Comparison of ENCODE assay signal across 21 mouse cellular contexts in genomic region chr19:25116981-25117380, GRCm38 (mm10).
DNase-seq lines count a peak whose midpoint lies in the region; ATAC-seq and TF ChIP-seq lines count a peak whose summit lies in the region.
"Had no signal": no experiment of that assay in that cellular context is flagged by ENCODE, and none has a peak within 500 bp of the region (broad histone marks: within the 10 kb centered on the region; RNA-seq: fewer than 3 reads in every experiment).

No protein-coding gene starts in this region.

- WGBS in liver, adult 2 months: 16% methylated on average over 2 of the region's 2 CpGs
- WGBS in liver, embryonic 12.5 days (ENCODE audit: insufficient replicate concordance): 40% methylated on average over 2 of the region's 2 CpGs
- 52% methylated on average over 2 of the region's 2 CpGs for WGBS in midbrain, embryonic 11.5 days
- whole genome bisulfite sequencing in midbrain, embryonic 15.5 days: 52% methylated on average over 2 of the region's 2 CpGs

- H3K4me3 ChIP-seq in liver, adult 2 months (ENCODE audit: insufficient read depth, low read depth, low read length): no peak overlapping the region
- no peak overlapping the region for H3K4me3 ChIP-seq in liver, embryonic 12.5 days
- no peak overlapping the region for H3K4me3 ChIP-seq in midbrain, embryonic 11.5 days (ENCODE audit: low read depth, low read length)
- H3K4me3 ChIP-seq in midbrain, embryonic 15.5 days: no peak overlapping the region

- H3K9me3 ChIP-seq in liver, embryonic 12.5 days (replicated peaks): no peaks in the 10 kb centered on the region
- H3K9me3 ChIP-seq in midbrain, embryonic 11.5 days (ENCODE audit: control insufficient read depth, low read length): no peaks in the 10 kb centered on the region
- no peaks in the 10 kb centered on the region for H3K9me3 ChIP-seq in midbrain, embryonic 15.5 days

- no peak overlapping the region for H3K27ac ChIP-seq in liver, adult 2 months (replicated peaks; ENCODE audit: insufficient read depth, low read depth, low read length)
- no peak overlapping the region for H3K27ac ChIP-seq in liver, embryonic 12.5 days
- no peak overlapping the region for H3K27ac ChIP-seq in midbrain, embryonic 11.5 days (ENCODE audit: low read depth, low read length)
- H3K27ac ChIP-seq in midbrain, embryonic 15.5 days: no peak overlapping the region

- H3K36me3 ChIP-seq in liver, adult 2 months (ENCODE audit: control insufficient read depth, insufficient read depth, low read length): peaks cover 12% of the 10 kb centered on the region
- peaks cover 30% of the 10 kb centered on the region for H3K36me3 ChIP-seq in liver, embryonic 12.5 days
- H3K36me3 ChIP-seq in midbrain, embryonic 11.5 days (ENCODE audit: control insufficient read depth, insufficient read depth, low read length): no peaks in the 10 kb centered on the region
- H3K36me3 ChIP-seq in midbrain, embryonic 15.5 days (replicated peaks): no peaks in the 10 kb centered on the region
- H3K36me3 ChIP-seq: G1E had no signal

- H3K4me2 ChIP-seq in liver, embryonic 12.5 days: no peak overlapping the region
- no peak overlapping the region for H3K4me2 ChIP-seq in midbrain, embryonic 11.5 days
- no peak overlapping the region for H3K4me2 ChIP-seq in midbrain, embryonic 15.5 days

- H3K4me1 ChIP-seq in liver, adult 2 months (ENCODE audit: control insufficient read depth, insufficient read depth, low read length): peaks cover 4% of the 10 kb centered on the region; the same call in 1 of the 2 replicates
- peaks cover 1% of the 10 kb centered on the region for H3K4me1 ChIP-seq in liver, embryonic 12.5 days
- no peaks in the 10 kb centered on the region for H3K4me1 ChIP-seq in midbrain, embryonic 11.5 days (ENCODE audit: control insufficient read depth, insufficient read depth, low read length)
- no peaks in the 10 kb centered on the region for H3K4me1 ChIP-seq in midbrain, embryonic 15.5 days

- ATAC-seq in liver, embryonic 12.5 days: no peak
- no peak for ATAC-seq in midbrain, embryonic 11.5 days (ENCODE audit: low FRiP score)
- ATAC-seq in midbrain, embryonic 15.5 days (replicated peaks): no peak
- ATAC-seq: activated CD4-positive, CD25-positive, alpha-beta regulatory T cell, adult 4 months; CD4-positive, CD25-positive, alpha-beta regulatory T cell, adult 4 months; Patski had no signal

- H3K27me3 ChIP-seq in liver, adult 2 months (ENCODE audit: control insufficient read depth, insufficient read depth, low read length): no peaks in the 10 kb centered on the region
- no peaks in the 10 kb centered on the region for H3K27me3 ChIP-seq in liver, embryonic 12.5 days (replicated peaks)
- no peaks in the 10 kb centered on the region for H3K27me3 ChIP-seq in midbrain, embryonic 11.5 days (ENCODE audit: control insufficient read depth, insufficient read depth, low read length)
- 0 out of 2 replicates have a peak, but pooled peaks cover 3% of the 10 kb centered on the region for H3K27me3 ChIP-seq in midbrain, embryonic 15.5 days (replicated peaks)
- H3K27me3 ChIP-seq: CH12.LX had no signal

- H3K79me2 ChIP-seq in liver, adult 2 months (ENCODE audit: control insufficient read depth, insufficient read depth, low read length): no peaks in the 10 kb centered on the region

- no peak overlapping the region for H3K9ac ChIP-seq in liver, adult 2 months (ENCODE audit: low read depth, low read length)
- no peak overlapping the region for H3K9ac ChIP-seq in liver, embryonic 12.5 days
- H3K9ac ChIP-seq in midbrain, embryonic 11.5 days (ENCODE audit: low read length): no peak overlapping the region
- no peak overlapping the region for H3K9ac ChIP-seq in midbrain, embryonic 15.5 days

- DNase-seq in liver, adult 2 months (ENCODE audit: extremely low read depth, low read depth, low spot score): peak; percentile 70
- peak; percentile 53 for DNase-seq in midbrain, embryonic 11.5 days (ENCODE audit: low spot score, missing footprints)
- DNase-seq in yolk sac, embryonic 10.5 days (ENCODE audit: low spot score): peak; percentile 58
- no peak for DNase-seq in B cell, adult 2 months
- DNase-seq: adrenal gland, adult 2 months; adrenal gland, adult 8-10 months; adrenal gland, postnatal 10 days; adrenal gland, postnatal 14 days; adrenal gland, postnatal 25 days; adrenal gland, postnatal 36 days; cerebellum, adult 11 months; cerebellum, adult 11-12 months; cerebellum, adult 18-20 months; cerebellum, adult 2 months had no signal

- TF ChIP-seq POLR2A in liver, adult 2 months (IDR thresholded peaks at IDR 0.05; ENCODE audit: extremely low read depth, insufficient read depth, low read length): no peak

- no peak for TF ChIP-seq CTCF in liver, adult 2 months (IDR thresholded peaks at IDR 0.05; ENCODE audit: low read depth, low read length)

Comparison
In these comparisons a context has a peak if more than half of its experiments do, and no peak if none do; other contexts are left out.
1. DNase-seq: peak in liver, adult 2 months (single experiment), midbrain, embryonic 11.5 days (single experiment) and yolk sac, embryonic 10.5 days (single experiment); none in B cell, adult 2 months (0 of 2).